Mouse (Mus musculus) cerebellum, adult 8-10 months (tissue): Measurements from ENCODE around the gene Ift88.

Experiments used
- DNase-seq: peaks from one replicate; pipeline ENCODE4 v3.0.0; 2022

The Ift88 gene

DNA sequence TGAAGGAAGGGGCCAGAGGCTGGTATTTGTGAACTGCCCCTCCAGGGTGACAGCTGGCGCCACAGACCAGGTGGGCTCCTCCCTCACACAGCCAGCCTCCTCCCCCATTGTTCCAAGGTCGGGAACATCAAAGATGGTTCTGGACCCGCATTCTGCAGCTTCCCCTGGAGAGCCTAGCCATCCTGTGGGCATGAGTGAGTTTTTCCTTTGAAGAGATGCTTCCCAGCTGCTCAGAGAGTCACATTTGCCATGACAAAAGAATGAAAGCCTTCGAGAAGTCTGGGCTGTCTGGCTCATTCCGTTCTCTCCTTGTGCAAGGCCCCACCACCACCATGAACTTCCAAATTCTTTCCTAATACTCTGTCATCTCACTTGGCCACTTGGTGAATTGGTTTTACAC lies 110.5 kb downstream of the Ift88 start:
- no peak for DNase-seq

DNA sequence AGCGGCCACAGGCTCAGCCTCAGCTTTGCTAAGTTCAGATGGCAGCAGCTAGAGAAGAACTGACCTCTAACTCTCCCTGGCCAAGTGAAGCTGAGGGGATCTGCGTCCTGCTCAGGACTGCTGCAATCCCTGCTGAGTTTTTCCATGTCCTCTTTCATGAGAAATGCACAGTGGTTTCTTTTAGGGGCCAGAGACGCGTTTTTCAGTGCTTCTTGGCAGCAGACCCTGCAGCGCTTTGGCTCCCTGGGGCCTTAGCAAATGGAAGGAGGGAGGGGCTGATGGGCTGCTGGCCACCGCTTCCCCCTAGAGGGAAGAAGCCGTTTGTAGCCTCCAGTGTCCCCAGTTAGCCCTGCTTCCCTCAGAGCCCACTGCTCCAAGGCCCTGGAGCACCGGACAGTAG lies 111.1 kb downstream of the Ift88 start:
- DNase-seq: peak; percentile 48

DNA sequence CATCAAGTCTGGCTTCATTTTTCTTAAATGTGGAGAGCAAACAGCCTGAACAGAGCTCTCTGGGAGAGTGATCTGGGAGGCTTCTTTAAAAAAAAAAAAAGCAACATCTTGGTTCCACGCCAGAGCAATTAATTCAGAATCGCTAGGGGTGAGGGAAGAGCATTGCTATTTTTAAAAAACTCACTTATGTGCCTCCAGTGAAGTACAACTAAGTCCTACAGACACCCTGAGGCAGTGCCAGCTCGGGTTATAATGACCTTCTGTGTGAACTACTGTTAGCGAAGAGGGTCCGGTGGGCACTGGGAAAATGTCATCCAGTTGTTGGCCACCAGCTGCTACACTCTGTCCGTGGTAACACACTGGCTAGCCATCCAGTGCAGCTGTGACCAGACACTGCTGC lies 111.8 kb downstream of the Ift88 start:
- DNase-seq: no peak

DNA sequence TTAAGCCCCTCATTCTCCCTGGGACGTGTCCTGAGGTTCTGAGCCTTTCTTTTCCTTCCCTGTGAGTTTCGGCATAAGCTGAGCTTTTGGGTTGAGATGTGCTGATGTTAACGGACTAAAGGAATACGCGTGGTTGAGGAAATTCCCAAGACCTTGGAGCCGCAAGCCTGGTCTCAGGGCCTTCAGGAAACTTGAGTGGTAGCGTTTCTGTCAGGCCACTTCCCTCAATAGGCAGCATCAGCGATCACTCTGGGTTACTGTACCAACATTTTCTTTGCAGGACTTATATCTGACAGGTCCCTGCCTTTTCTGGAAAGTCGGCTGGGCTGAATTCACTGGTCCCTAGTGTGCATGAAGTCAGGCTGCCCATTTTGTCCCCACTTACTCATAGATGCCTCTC lies 113.0 kb downstream of the Ift88 start:
- no peak for DNase-seq

DNA sequence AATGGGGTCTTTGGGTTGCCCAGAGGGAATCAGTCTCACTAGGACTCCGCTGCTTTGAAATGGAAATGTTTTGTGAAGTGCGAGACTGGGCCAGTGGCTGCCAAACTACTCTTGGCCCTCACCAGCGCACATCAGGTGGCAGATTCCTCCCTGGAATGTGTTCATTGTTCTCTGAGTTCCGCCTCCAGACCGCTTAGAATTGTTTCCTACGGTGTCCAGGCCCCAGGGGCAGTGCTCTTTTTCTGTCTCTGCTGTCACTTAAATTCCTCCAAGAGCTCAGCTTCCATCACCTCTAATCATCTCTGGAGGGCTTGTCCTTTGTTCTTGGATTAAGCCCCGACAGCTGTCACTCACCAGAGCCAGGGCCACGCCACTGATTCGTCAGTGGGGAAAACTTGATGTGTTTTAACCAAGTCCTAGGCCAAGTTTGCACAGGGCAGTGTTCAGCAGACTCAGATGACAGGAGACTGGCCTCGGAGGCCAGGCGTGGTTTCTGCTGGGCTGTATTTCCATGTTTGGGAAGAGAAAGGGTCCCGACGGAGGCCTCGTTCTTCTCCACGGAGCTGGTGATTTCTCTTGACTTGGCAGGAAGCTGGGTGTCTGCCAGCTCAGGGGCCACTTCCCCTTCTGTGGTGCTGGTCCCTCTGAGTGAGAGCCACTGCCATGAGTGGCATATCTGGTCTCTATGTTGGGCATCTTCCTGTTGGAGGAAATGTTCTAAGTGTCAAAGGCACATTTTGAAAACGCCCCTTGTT lies 113.6 kb downstream of the Ift88 start:
- DNase-seq: no peak

DNA sequence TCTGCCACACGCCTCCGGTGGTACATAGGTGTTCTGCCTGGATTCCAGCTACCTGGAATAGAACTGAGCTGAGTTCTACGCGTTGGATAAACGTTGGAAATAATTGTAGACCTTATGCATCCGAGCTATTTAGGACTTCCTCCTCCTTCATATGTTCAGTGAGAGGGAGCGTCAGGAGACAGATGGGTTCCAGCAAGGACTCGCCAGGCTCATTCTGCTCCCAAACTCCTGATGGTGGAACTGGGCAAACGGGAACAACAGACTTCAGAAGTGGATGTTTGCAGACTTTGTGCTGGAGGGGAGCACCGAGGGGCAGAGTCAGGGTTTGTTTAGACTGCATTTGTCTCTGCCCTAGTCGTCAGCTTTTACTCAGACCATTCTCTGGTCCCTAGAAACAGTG lies 116.8 kb downstream of the Ift88 start:
- no peak for DNase-seq

DNA sequence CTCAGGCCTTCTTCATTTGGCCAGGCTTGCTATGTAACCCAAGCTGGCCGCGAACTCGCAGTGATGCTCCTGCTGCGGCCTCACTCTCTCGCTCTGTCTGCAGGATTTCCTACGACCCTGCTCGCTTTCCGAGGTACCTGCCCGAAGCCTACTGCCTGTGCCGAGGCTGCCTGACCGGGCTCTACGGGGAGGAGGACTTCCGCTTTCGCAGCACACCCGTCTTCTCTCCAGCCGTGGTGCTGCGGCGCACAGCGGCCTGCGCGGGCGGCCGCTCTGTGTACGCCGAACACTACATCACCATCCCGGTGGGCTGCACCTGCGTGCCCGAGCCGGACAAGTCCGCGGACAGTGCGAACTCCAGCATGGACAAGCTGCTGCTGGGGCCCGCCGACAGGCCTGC lies 118.4 kb downstream of the Ift88 start:
- no peak for DNase-seq

DNA sequence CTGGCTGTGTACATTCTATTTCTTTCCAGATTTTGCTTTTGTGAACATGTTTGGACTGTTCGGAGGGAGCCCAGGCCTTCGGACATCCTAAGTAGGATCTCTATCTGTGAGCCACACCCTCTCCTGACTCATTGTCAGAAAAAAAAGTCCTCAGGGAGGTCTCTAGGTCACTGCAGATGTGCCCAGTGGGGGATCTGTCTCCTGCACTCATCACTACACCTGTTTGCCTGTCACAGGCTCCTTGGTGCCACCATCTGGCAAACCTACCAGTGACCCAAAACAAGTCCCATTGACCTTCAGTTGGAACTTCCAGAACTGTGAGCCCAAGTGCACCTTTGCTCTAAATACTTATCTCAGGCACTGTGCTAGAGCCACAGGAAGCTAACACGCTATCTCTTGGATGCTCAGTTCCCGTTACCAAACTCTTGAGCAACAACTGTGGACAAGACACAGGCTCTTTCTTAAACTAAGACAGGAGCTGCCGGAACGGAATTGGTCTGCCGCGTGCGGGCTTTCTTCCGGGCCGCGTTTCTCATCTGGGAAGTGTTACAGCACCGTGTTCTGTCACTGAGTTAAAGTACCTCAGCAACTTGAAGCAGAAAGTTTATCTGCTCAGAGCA lies 119.7 kb downstream of the Ift88 start:
- no peak for DNase-seq

DNA sequence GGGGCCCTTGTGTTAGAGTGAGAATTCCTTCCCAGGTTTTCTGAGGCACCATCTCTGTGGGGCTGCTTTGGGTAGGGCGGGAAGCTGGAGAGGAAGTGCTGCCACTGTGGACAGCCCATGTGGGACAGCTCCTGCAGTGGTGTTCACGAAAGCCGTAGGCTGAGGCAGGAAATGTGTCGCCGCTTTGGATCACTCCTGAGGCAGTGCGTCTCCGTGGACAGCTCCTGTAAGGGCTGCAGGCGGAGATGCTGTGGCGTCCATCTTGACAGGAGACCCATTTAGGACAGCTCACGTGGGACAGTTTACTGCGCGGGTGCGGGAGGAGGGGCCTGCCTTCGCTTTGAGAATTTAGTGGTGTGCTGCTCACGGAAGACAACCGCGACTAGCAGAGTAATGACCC lies 121.7 kb downstream of the Ift88 start:
- DNase-seq: no peak

DNA sequence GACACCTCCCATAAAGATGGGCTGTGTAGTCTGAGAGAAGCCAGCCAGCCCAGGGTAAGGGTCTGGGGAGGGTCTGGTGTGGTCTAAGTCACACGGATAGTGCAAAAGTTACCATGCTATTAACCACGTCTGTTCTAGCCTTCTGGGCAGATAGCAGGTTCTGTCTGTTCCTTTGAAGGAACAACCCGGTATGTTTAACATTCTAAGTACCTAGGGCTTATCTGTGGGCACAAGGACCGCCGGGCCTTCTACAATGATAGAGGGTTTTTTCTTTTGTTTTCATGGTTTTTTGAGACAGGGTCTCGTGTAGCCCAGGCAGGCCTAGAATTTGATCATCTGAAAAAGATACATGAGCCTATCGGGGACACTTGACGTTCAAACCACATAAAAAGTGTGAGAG lies 122.3 kb downstream of the Ift88 start:
- DNase-seq: no peak

DNA sequence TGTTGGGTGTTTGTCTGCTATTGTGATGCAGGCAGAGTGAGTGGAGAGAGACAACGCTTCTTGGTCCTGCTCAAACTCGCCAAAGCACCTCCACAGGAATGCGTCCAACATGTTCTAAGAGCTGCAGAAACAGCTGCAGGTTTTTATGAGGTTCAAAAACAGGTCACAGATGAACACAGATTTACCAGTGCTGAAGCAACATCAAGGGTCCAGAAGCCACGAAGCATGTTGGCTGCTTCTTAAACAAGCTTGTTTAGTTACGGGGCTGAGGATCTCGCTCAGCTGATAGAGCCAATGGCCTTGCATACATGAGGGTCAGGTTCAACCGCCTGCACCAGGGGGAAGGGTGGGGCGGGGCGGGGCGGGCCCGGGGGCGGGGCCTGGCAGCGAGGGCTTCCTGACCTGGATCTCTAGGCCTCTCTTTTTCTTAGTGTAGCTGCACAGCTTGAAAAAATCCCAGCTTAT lies 122.7 kb downstream of the Ift88 start:
- no peak for DNase-seq

DNA sequence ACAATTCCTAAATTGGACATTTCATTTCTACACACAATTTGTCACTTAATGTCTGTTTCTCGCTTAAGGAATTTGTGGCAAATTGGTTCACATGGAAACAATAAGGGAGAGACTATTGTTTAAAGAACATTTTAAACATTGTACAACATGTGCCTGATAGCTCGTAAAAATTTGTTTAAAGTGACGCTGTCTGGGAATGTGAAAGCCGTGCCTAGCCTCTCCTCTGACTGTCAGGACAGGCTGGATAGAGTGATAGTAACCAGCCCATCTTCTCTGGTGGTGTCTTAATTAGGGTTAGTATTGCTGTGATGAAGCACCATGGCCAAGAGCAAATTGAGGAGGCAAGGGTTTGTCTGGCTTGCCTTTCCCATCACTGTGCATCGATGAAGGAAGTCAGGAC lies 123.2 kb downstream of the Ift88 start:
- no peak for DNase-seq

DNA sequence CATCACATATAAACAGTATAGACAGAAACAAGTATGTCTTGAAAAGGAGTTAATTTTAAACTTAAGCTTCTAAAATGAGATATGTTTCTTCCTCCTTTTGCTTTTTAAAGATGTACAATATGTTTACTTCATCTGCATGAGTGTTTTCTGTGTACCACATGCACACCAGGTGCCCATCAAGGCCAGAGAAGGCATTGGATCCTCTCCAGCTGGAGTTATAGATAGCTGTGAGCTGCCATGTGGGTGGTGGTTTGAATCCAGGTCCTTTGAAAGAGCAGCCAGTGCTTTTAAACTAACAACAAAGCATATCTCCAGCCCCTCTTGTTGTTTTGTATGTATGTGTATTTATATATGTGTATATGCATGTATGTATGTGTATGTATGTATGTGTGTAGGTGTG lies 129.1 kb downstream of the Ift88 start:
- DNase-seq: no peak

DNA sequence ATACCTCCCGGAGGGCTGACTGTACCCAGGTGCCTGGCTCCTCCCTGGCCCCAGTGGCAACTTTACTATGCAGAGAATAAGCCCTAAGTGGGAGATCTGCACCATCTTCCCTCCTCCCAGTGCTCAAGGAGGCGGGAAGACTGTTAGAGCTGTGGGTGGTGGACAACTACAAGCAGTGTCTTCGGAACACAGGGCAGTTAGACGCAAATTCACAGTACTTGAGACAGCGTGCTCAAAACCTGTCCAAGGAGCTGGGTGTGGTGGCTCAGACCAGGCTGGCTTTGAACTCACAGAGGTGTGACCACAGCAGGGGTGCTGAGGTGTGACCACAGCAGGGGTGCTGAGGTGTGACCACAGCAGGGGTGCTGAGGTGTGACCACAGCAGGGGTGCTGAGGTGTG lies 130.6 kb downstream of the Ift88 start:
- DNase-seq: no peak

DNA sequence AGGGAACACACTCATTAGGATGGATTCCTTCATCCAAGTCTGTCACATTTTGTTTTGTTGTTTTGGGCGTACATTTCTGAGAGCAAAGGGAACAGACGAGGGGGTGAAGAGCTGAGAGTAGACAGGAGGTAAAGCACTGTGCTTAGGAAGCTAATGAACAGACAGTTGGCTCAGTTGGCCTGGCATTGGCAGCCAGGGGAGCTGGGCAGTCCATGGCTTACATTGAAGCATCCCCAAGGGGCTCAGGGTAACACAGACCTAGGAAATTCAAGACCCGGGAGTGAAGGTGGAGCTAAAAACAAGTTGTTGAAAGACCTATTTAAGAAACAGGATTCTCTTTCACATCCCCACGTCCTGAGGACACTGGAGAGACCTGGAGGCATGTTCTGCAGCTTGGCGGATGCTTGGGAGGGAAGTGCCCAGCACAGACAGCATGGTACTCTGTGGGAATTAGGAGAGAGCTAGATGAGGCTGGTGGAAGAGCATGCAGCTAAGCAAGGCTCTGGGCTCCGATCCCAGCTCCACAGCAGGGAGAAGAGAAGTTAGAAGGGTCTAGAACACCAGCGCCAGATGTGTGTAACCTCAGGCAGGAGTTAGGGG lies 131.7 kb downstream of the Ift88 start:
- peak; percentile 28 for DNase-seq

DNA sequence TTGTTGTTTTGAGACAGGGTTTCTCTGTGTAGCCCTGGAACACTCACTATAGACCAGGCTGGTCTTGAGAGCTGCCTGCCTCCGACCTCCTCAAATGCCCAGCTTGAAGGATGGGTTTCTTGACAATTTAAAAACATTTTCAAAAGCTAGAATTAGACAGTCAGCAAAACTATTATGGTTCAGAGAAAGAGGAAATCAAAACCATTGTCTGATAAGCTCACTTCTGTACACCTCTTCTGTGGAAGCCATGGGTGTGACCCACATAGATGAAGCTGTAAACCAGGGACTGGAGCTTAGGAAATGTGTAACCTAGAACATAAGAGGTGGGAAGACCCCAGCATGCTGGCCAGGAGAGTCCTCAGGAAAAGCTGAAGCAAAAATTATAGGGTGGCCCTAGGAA lies 133.1 kb downstream of the Ift88 start:
- DNase-seq: no peak

DNA sequence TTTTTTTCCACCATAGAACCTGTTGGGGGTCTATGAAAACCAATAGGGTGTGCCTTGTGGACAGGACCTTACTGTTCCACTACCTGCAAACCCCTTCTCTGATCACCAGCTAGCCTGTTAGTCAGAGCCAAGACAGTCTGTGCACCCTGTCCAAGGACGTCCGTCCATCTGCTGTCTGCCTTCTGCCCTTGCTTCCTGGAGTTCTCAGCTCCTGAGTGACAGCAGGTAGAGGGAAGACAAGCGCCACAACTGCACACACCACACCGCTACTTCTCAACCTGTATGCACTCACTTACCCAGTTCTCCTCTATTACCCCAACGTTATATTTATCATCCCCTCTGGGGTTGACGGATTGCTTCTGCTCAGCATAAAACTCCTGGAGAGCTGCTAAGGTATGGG lies 141.8 kb downstream of the Ift88 start:
- DNase-seq: no peak
